Mouse (Mus musculus) thymus, adult 2 months (tissue): ENCODE results near the gene Kctd20.

Experiments used
- CTCF ChIP-seq: fragments of 200-500 bp; IDR thresholded peaks from 2 replicates; pipeline ENCODE4 v1.5.1; 2012; ENCODE audit warnings: mild to moderate bottlenecking, control low read depth, low read length, moderate library complexity, borderline replicate concordance; ENCODE audit not compliant: control insufficient read depth, poor library complexity, insufficient read depth; ENCODE audit errors: extremely low read depth
- POLR2A ChIP-seq: fragments of 200-500 bp; IDR thresholded peaks from 2 replicates; pipeline ENCODE4 v1.6.1; 2012; ENCODE audit warnings: mild to moderate bottlenecking, low read length, control low read depth, moderate library complexity; ENCODE audit not compliant: control insufficient read depth, poor library complexity, insufficient read depth; ENCODE audit errors: extremely low read depth

GRCm38 (mm10) chr17:28907959-28908358 lies 43.8 kb upstream of the Kctd20 start:
- TF ChIP-seq POLR2A (no peak), CTCF (no peak)
